Mouse (Mus musculus): ENCODE data around the gene Faim.

DNA sequence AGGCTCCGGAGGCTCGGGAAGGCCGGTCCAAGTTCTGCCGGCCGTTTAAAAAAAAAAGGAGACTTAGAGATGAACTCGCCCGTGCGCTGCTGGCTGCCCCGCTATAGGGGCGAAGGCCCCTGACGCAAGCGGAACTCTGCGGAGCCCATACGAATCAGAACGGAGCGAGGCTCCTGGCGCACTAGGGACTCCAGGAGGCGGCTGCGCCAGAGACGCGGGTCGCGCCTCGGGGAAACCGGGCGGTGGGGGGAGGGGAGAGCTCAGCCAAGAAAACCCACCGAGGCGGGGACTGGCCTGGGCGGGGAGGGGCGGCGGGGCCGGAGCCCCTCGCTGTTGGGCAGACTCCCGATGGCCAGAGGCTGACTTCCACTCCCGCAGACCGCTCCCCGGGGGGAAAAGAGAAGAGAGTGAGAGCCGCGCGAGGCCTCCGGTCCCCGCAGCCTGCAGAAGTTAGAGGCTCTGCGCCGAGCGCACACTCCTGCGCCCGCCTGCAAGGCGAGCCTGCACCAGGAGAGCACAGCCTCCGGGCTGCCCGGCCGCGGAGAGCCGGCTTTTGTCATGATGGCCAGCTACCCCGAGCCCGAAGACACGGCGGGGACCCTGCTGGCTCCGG lies 31.0 kb upstream of the Faim start, which contains the start of gene Foxl2:
- TF ChIP-seq GATA1 (IDR thresholded peaks at IDR 0.05; ENCODE audit: low read length) = no peak
- TF ChIP-seq TAL1 (IDR thresholded peaks at IDR 0.05; ENCODE audit: low read length) = no peak

Data from erythroblast, embryonic 14.5 days (primary cell).